Mouse (Mus musculus): ENCODE measurements at regions not wholly inside any gene's neighbourhood (a gene's known extent, or its start where the extent isn't known, plus 50 kb on each side); places are given as distances from the start of the nearest gene placed in this dataset.

- no peak for DNase-seq (ENCODE audit: low spot score in 2 of 2)
Observed at GRCm38 (mm10) chr3:100401080-100401479, 88.0 kb downstream of the Tent5c start.

- peak in 1 of 2 experiments; percentile 4 for DNase-seq (ENCODE audit: low spot score in 2 of 2)
Observed at GRCm38 (mm10) chr3:100397491-100397890, 91.6 kb downstream of the Tent5c start.

- peak in 1 of 2 experiments; percentile 48 for DNase-seq (ENCODE audit: low spot score in 2 of 2)
Observed at GRCm38 (mm10) chr3:100394911-100395604, 94.1 kb downstream of the Tent5c start.

- DNase-seq (ENCODE audit: low spot score in 2 of 2), result no peak
Observed at GRCm38 (mm10) chr3:100393956-100394355, 95.2 kb downstream of the Tent5c start.

GRCm38 (mm10) chr3:100382181-100382580, 106.9 kb downstream of the Tent5c start:
- no peak for DNase-seq (ENCODE audit: low spot score in 2 of 2)

GRCm38 (mm10) chr3:100381363-100381762, 107.8 kb downstream of the Tent5c start:
- no peak for DNase-seq (ENCODE audit: low spot score in 2 of 2)

- DNase-seq (ENCODE audit: low spot score in 2 of 2), result no peak
Observed at GRCm38 (mm10) chr3:100376162-100376561, 113.0 kb downstream of the Tent5c start.

- no peak for DNase-seq (ENCODE audit: low spot score in 2 of 2)
Observed at GRCm38 (mm10) chr3:100366884-100367840, 122.0 kb downstream of the Tent5c start.

GRCm38 (mm10) chr3:100366447-100366846, 122.7 kb downstream of the Tent5c start:
- no peak for DNase-seq (ENCODE audit: low spot score in 2 of 2)

- no peak for DNase-seq (ENCODE audit: low spot score in 2 of 2)
Observed at GRCm38 (mm10) chr3:100365354-100365945, 123.7 kb downstream of the Tent5c start.

GRCm38 (mm10) chr3:100364706-100365105, 124.4 kb downstream of the Tent5c start:
- no peak for DNase-seq (ENCODE audit: low spot score in 2 of 2)

- no peak for DNase-seq (ENCODE audit: low spot score in 2 of 2)
Observed at GRCm38 (mm10) chr3:100362983-100363382, 126.1 kb downstream of the Tent5c start.

GRCm38 (mm10) chr3:100360019-100360418, 129.1 kb downstream of the Tent5c start:
- DNase-seq (ENCODE audit: low spot score in 2 of 2), result no peak

GRCm38 (mm10) chr3:100359036-100359435, 130.1 kb downstream of the Tent5c start:
- DNase-seq (ENCODE audit: low spot score in 2 of 2), result peak in 1 of 2 experiments; percentile 24

- DNase-seq (ENCODE audit: low spot score in 2 of 2), result no peak
Observed at GRCm38 (mm10) chr3:100333478-100333877, 155.6 kb downstream of the Tent5c start.

GRCm38 (mm10) chr3:100318357-100318756, 156.2 kb upstream of the Wdr3 start:
- no peak for DNase-seq (ENCODE audit: low spot score in 2 of 2)

- no peak for DNase-seq (ENCODE audit: low spot score in 2 of 2)
Observed at GRCm38 (mm10) chr3:100287818-100288217, 125.6 kb upstream of the Wdr3 start.

- no peak for DNase-seq (ENCODE audit: low spot score in 2 of 2)
Observed at GRCm38 (mm10) chr3:100266976-100267375, 104.8 kb upstream of the Wdr3 start.

- DNase-seq (ENCODE audit: low spot score in 2 of 2), result no peak
Observed at GRCm38 (mm10) chr3:100264991-100265390, 102.8 kb upstream of the Wdr3 start.
